Mouse (Mus musculus) embryonic facial prominence, embryonic 13.5 days (tissue): ENCODE data around the gene A530064D06Rik. TPM values are rescaled to one million over a fixed set of nuclear protein-coding genes. Genes with fewer than 3 reads are reported as not detected.
"Not testable (repeated sequence)": the region's sequence is repeated elsewhere in the genome, so short reads cannot be mapped to it uniquely, and the experiment has no call there.

Source experiments
- ATAC-seq: fragments of 200-750 bp; cut with Nextera tagmentation; 2 replicates; pipeline ENCODE4 v1.8.0; 2017; ENCODE audit warnings: low read depth; ENCODE audit not compliant: insufficient number of reproducible peaks, insufficient read depth, low FRiP score, low TSS enrichment
- H3K27ac ChIP-seq: fragments of 300-500 bp; sonication (generic); 2 replicates; pipeline ENCODE4 v1.5.1; 2015; ENCODE audit warnings: moderate library complexity, mild to moderate bottlenecking, inconsistent platforms
- H3K27me3 ChIP-seq: fragments of 300-500 bp; sonication (generic); 2 replicates; pipeline ENCODE4 v1.6.1; 2015; ENCODE audit warnings: mild to moderate bottlenecking, inconsistent platforms
- H3K36me3 ChIP-seq: fragments of 300-500 bp; sonication (generic); 2 replicates; pipeline ENCODE4 v1.6.1; 2015; ENCODE audit warnings: mild to moderate bottlenecking, inconsistent platforms
- H3K4me1 ChIP-seq: fragments of 300-500 bp; sonication (generic); 2 replicates; pipeline ENCODE4 v1.6.1; 2015; ENCODE audit warnings: inconsistent platforms
- H3K4me2 ChIP-seq: fragments of 300-500 bp; sonication (generic); 2 replicates; pipeline ENCODE4 v1.6.1; 2015; ENCODE audit warnings: moderate library complexity, mild to moderate bottlenecking, inconsistent platforms
- H3K4me3 ChIP-seq: fragments of 300-500 bp; sonication (generic); 2 replicates; pipeline ENCODE4 v1.5.1; 2015; ENCODE audit warnings: mild to moderate bottlenecking, inconsistent platforms
- H3K9ac ChIP-seq: fragments of 300-500 bp; sonication (generic); 2 replicates; pipeline ENCODE4 v1.6.1; 2015; ENCODE audit warnings: mild to moderate bottlenecking, inconsistent platforms
- H3K9me3 ChIP-seq: fragments of 300-500 bp; sonication (generic); 2 replicates; pipeline ENCODE4 v1.6.1; 2016; ENCODE audit warnings: inconsistent platforms
- WGBS: fragments of 180-500 bp; shearing (Covaris S2); methylation state at CpG from one replicate; pipeline ENCODE4 v1.1.7; 2015; ENCODE audit warnings: mixed read lengths; 5-methylcytosine and 5-hydroxymethylcytosine counted together
- polyA plus RNA-seq: library from polyadenylated mRNA; unstranded; fragments of >200 nt; fragmentation: Nextera tagmentation; extraction: Ambion mirVana; gene quantifications from 2 replicates; pipeline ENCODE4 v1.2.1, GENCODE M21; 2015

A530064D06Rik gene
- polyA plus RNA-seq: not detected in 2 replicates

DNA sequence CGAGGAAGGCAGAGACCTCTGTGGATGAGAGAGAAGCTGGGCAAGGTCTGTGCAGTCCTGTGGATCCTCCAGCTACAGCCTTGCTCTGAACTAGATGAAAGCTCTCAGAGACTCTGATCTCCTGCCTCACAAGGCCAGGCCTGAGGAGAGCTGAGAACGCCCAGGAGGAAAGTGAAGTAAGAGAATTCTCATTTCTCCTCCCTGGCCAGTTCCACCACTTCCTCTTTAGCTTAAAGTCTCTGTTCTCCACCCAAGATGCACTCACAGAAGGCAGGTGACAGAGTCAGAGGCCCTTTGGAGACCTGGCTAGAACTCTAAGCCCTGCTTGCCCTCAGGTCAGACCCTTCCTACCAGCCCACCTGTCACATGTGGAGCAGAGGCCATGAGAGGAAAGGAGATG, at the start of gene A530064D06Rik:
A530064D06Rik (minus strand) TSS at position 173 of the 400 bp plus-strand sequence.
- ATAC-seq, H3K9me3 ChIP-seq, H3K4me3 ChIP-seq, H3K4me2 ChIP-seq, H3K9ac ChIP-seq, H3K27ac ChIP-seq, H3K4me1 ChIP-seq, H3K36me3 ChIP-seq, H3K27me3 ChIP-seq: not testable (repeated sequence)
- WGBS: 74% methylated on average over 2 of the region's 2 CpGs

DNA sequence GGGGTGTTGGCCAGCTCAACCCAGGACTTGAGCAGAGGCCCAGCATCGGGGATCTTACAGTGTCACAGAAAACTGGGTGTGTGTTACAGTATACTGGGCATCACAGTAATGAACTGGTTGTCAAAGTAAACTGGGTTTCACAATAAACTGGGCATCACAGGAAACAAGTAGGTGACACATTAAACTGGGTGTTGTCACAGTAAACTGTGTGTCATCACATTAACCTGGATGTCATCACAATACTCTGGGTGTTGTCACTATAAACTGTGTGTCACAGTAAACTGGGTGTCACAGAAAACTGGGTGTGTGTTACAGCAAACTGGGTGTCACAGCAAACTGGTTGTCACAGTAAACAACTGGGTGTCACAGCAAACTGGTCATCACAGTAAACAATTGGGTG, 48.4 kb upstream of the A530064D06Rik start:
- no peaks in the 10 kb centered on the region for H3K4me1 ChIP-seq
- 0 out of 2 replicates have a peak, but pooled peaks cover 3% of the 10 kb centered on the region for H3K9me3 ChIP-seq
- H3K27me3 ChIP-seq: no peaks in the 10 kb centered on the region
- ATAC-seq: no peak
- no peak overlapping the region for H3K4me3 ChIP-seq
- no peak overlapping the region for H3K4me2 ChIP-seq
- no peak overlapping the region for H3K9ac ChIP-seq
- H3K36me3 ChIP-seq: no peaks in the 10 kb centered on the region
- H3K27ac ChIP-seq: no peak overlapping the region
- 88% methylated on average over 1 of the region's 1 CpGs for WGBS

- ATAC-seq: no peak
- Histone ChIP-seq H3K4me3 (no peak overlapping the region), H3K27me3 (no peaks in the 10 kb centered on the region), H3K9ac (no peak overlapping the region), H3K36me3 (no peaks in the 10 kb centered on the region), H3K9me3 (0 out of 2 replicates have a peak, but pooled peaks cover 3% of the 10 kb centered on the region), H3K27ac (no peak overlapping the region), H3K4me1 (no peaks in the 10 kb centered on the region), H3K4me2 (no peak overlapping the region)
- WGBS: 70% methylated on average over 5 of the region's 5 CpGs
These were observed 46.4 kb upstream of the A530064D06Rik start for GRCm38 (mm10) chr17:48213511-48213910.

DNA sequence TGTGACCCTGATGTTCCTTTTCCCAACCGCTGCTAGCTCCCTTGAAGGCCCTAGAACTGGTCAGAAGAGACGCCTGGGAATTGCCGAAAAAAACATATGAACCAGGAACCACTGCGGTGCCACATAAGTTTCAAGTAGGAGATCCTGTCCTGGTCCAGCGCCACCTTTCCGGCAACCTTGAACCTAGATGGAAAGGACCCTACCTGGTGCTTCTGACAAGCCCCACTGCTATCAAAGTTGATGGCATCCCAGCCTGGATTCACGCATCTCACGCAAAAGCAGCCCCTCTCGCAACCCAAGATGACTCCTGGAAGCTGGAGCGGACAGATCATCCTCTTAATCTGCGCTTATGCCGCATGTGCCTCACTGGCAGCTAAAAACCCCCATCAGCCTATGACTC, 45.5 kb upstream of the A530064D06Rik start:
- Histone ChIP-seq H3K27me3 (no peaks in the 10 kb centered on the region), H3K9ac (no peak overlapping the region), H3K9me3 (0 out of 2 replicates have a peak, but pooled peaks cover 3% of the 10 kb centered on the region), H3K4me2 (no peak overlapping the region), H3K27ac (no peak overlapping the region), H3K4me3 (no peak overlapping the region), H3K36me3 (no peaks in the 10 kb centered on the region), H3K4me1 (no peaks in the 10 kb centered on the region)
- 94% methylated on average over 12 of the region's 12 CpGs for WGBS
- ATAC-seq: no peak

DNA sequence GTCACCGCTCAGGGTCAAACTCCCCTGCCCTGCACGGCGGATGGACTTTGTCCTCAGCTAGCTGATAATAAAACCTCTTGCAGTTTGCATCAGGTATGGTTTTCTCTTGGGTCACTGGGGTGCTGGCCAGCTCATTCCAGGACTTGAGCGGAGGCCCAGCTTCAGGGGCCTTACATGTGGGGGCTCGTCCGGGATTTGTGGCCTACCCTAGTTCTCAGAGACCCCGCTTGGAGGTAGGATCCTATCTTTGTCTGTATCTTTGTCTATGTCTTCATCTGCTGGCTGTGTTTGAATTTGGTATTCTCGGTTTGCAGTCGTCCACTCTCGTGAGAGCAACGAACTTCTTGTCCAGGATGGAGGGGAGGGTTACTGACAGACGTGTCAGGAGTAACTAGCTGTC, 36.0 kb upstream of the A530064D06Rik start:
- 94% methylated on average over 12 of the region's 12 CpGs for WGBS
- no peaks in the 10 kb centered on the region for H3K36me3 ChIP-seq
- no peaks in the 10 kb centered on the region for H3K4me1 ChIP-seq
- ATAC-seq: no peak
- H3K27ac ChIP-seq: no peak overlapping the region
- no peak overlapping the region for H3K4me2 ChIP-seq
- no peak overlapping the region for H3K9ac ChIP-seq
- no peaks in the 10 kb centered on the region for H3K27me3 ChIP-seq
- H3K9me3 ChIP-seq: peaks cover 19% of the 10 kb centered on the region
- no peak overlapping the region for H3K4me3 ChIP-seq

- Histone ChIP-seq H3K27ac (no peak overlapping the region), H3K4me3 (no peak overlapping the region), H3K9ac (no peak overlapping the region), H3K4me1 (no peaks in the 10 kb centered on the region), H3K27me3 (no peaks in the 10 kb centered on the region), H3K9me3 (no peaks in the 10 kb centered on the region), H3K36me3 (no peaks in the 10 kb centered on the region), H3K4me2 (no peak overlapping the region)
- 70% methylated on average over 2 of the region's 2 CpGs for WGBS
- no peak for ATAC-seq
These were observed 25.3 kb upstream of the A530064D06Rik start for GRCm38 (mm10) chr17:48192366-48192765.

DNA sequence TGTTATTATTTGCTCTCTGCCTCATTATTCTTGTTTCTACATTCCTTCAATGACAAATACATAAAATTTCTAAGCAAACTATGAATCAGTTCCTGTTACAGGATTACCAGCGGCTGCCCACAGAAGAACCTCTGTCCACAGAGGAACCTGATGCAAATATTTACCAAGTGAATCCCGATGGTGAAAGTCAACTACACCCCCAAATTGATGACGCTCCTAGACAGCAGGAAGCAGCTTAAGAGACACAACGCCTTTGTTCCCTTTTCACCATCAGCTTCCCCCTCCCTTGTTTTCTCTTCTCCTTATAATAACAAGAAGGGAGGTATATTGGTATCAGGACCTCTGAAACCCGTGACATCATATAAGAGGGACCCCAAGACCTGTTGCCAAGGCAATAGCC, 18.2 kb upstream of the A530064D06Rik start:
- Histone ChIP-seq H3K4me1 (no peaks in the 10 kb centered on the region), H3K27ac (no peak overlapping the region), H3K4me2 (no peak overlapping the region), H3K27me3 (no peaks in the 10 kb centered on the region), H3K36me3 (no peaks in the 10 kb centered on the region), H3K9me3 (no peaks in the 10 kb centered on the region), H3K4me3 (no peak overlapping the region), H3K9ac (no peak overlapping the region)
- 71% methylated on average over 5 of the region's 5 CpGs for WGBS
- no peak for ATAC-seq

DNA sequence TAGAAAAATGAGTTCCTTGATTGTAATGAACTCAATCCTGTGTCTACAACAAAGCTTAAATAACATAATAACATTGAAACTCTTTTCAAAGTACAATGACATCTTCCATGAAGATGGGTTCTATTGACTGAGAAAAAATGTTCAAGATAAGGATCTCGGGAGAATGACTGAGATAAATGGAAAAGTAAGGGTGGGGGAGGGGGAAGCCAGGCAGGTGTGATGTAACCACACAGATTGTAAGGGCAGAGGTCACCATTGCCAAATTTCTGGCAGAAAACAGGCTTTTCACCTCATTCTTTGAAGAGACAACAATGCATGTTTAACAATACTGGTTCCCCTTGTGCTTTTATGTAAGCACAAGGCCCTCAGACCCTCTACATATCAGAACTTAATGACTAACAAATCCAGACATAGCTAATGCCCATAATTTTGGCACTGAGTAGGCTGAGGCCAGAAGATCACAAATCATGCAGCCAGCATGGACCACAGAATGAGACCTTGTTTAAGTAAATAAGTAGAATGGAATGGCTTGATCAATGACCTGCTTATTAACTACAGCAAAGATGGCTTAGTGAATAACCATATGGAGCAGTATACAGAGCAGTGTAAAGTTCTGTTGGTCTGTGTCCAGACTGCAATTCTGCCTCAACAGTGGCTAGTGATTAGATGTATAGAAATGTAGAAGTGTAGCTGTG, 9.5 kb downstream of the A530064D06Rik start:
- 56% methylated on average over 1 of the region's 1 CpGs for WGBS
- H3K4me3 ChIP-seq: no peak overlapping the region
- ATAC-seq: no peak
- no peaks in the 10 kb centered on the region for H3K36me3 ChIP-seq
- no peaks in the 10 kb centered on the region for H3K27me3 ChIP-seq
- no peak overlapping the region for H3K4me2 ChIP-seq
- no peak overlapping the region for H3K9ac ChIP-seq
- H3K9me3 ChIP-seq: 0 out of 2 replicates have a peak, but pooled peaks cover 10% of the 10 kb centered on the region
- H3K4me1 ChIP-seq: no peaks in the 10 kb centered on the region
- H3K27ac ChIP-seq: no peak overlapping the region

DNA sequence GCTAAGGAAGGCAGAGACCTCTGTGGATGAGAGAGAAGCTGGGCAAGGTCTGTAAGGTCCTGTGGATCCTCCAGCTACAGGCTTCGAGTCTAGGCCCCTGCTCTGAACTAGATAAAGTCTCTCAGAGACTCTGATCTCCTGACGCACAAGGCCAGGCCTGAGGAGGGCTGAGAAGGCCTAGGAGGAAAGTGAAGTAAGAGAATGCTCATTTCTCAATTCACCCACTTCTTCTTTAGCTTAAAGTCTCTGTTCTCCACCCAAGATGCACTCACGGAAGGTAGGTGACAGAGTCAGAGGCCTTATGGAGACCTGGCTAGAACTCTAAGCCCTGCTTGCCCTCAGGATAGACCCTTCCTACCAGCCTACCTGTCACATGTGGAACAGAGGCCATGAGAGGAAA, 21.0 kb downstream of the A530064D06Rik start, which contains the start of gene 9830107B12Rik:
9830107B12Rik (minus strand) TSS at position 149 of the 400 bp plus-strand sequence.
- Histone ChIP-seq H3K36me3 (no peaks in the 10 kb centered on the region), H3K4me3 (no peak within 1 kb of the TSS), H3K27ac (no peak within 1 kb of the TSS), H3K27me3 (no peaks in the 10 kb centered on the region), H3K4me2 (no peak within 1 kb of the TSS), H3K4me1 (no peaks in the 10 kb centered on the region), H3K9ac (peak within 1 kb of the TSS; percentile 46; the same call in 1 of the 2 replicates), H3K9me3 (no peaks in the 10 kb centered on the region)
- 75% methylated on average over 3 of the region's 3 CpGs for WGBS
- no peak for ATAC-seq

DNA sequence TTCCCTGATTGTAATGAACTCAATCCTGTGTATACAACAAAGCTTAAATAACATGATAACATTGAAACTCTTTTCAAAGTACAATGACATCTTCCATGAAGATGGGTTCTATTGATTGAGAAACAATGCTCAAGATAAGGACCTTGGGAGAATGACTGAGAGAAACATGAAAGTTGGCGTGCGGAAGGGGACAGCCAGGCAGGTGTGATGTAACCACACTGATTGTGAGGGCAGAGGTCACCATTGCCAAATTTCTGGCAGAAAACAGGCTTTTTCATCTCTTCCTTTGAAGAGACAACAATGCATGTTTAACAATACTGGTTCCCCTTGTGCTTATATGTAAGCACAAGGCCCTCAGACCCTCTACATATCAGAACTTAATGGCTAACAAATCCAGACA, 34.3 kb downstream of the A530064D06Rik start:
- H3K4me2 ChIP-seq: no peak overlapping the region
- no peak overlapping the region for H3K27ac ChIP-seq
- ATAC-seq: no peak
- WGBS: 83% methylated on average over 2 of the region's 2 CpGs
- H3K9me3 ChIP-seq: no peaks in the 10 kb centered on the region
- no peaks in the 10 kb centered on the region for H3K27me3 ChIP-seq
- H3K9ac ChIP-seq: no peak overlapping the region
- no peaks in the 10 kb centered on the region for H3K4me1 ChIP-seq
- H3K4me3 ChIP-seq: no peak overlapping the region
- no peaks in the 10 kb centered on the region for H3K36me3 ChIP-seq

DNA sequence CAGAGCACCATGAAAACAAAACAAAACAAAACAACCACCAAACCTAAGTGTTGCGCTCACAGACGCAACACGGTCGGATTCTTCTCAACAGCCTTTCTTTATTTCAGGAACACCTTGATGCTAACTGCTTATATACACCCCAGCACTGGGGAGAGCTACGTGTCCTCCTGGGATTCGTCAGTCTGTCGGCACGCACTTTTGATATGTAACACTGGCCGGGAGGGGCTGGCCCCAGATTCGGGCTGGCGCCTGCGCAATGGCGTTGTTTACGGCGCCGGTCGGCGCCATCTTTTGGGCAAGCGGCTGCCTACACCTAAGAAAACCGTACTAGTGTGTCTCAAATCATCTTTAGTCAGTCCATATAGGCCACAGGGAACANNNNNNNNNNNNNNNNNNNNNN, 46.6 kb downstream of the A530064D06Rik start:
- H3K4me2 ChIP-seq: no peak overlapping the region
- no peak overlapping the region for H3K9ac ChIP-seq
- H3K4me1 ChIP-seq: no peaks in the 10 kb centered on the region
- WGBS: 91% methylated on average over 20 of the region's 20 CpGs
- no peak overlapping the region for H3K27ac ChIP-seq
- no peaks in the 10 kb centered on the region for H3K36me3 ChIP-seq
- no peak for ATAC-seq
- 0 out of 2 replicates have a peak, but pooled peaks cover 3% of the 10 kb centered on the region for H3K9me3 ChIP-seq
- no peaks in the 10 kb centered on the region for H3K27me3 ChIP-seq
- no peak overlapping the region for H3K4me3 ChIP-seq

DNA sequence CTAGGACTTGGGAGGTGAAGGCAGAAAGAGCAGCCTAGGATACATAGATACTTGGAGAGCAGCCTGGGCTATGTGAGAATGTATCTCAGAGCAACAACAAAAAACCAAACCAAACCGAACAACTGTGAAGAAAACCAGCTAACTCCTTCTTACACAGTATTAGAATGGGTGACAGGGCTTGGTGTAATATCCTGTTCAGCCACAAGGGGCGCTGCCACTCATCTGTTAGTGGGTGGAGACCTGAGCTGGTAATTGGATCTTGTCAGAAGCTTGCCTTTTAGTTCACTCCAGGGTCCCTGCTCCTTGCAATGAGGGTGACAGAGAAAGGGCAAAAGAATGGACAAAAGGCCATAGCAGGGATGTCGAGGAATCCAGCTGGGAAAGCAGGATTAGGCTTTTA, 47.4 kb downstream of the A530064D06Rik start:
- no peak overlapping the region for H3K4me3 ChIP-seq
- no peaks in the 10 kb centered on the region for H3K36me3 ChIP-seq
- no peak overlapping the region for H3K27ac ChIP-seq
- no peak overlapping the region for H3K4me2 ChIP-seq
- no peaks in the 10 kb centered on the region for H3K4me1 ChIP-seq
- 0 out of 2 replicates have a peak, but pooled peaks cover 3% of the 10 kb centered on the region for H3K9me3 ChIP-seq
- 24% methylated on average over 3 of the region's 3 CpGs for WGBS
- no peak; the same call in 1 of the 2 replicates for ATAC-seq
- no peaks in the 10 kb centered on the region for H3K27me3 ChIP-seq
- H3K9ac ChIP-seq: no peak overlapping the region
